Mouse (Mus musculus) kidney, adult 2 months (tissue): Measurements from ENCODE around the gene Lima1.

ENCODE experiments used
- CTCF ChIP-seq: fragments of 200-500 bp; conservative IDR thresholded peaks from 2 replicates; pipeline ENCODE4 v1.5.1; 2011; ENCODE audit warnings: low read depth, mild to moderate bottlenecking, control low read depth, low read length, moderate library complexity, mixed read lengths; ENCODE audit not compliant: insufficient read depth, insufficient read length
- POLR2A ChIP-seq: fragments of 200-500 bp; IDR thresholded peaks from one replicate; pipeline ENCODE4 v1.6.1; 2011; ENCODE audit warnings: low read depth, low read length, control low read depth

GRCm38 (mm10) chr15:99799706-99800105, 75.5 kb downstream of the Lima1 start:
- TF ChIP-seq CTCF (no peak), POLR2A (no peak)
